Mouse (Mus musculus) hindbrain, postnatal 0 days (tissue): ENCODE measurements around the gene Slc25a47. TPM values are rescaled to one million over a fixed set of nuclear protein-coding genes. Genes with fewer than 3 reads are reported as not detected.

ENCODE experiments used
- ATAC-seq: fragments of 200-750 bp; cut with Nextera tagmentation; 2 replicates; pipeline ENCODE4 v1.8.0; 2017; ENCODE audit warnings: mild to moderate bottlenecking, moderate TSS enrichment, moderate library complexity
- DNase-seq: peaks from one replicate; pipeline ENCODE4 v3.0.0-alpha.2; 2015; ENCODE audit warnings: low spot score
- H3K27ac ChIP-seq: fragments of 300-500 bp; sonication (generic); 2 replicates; pipeline ENCODE4 v1.5.1; 2014; ENCODE audit warnings: mild to moderate bottlenecking
- H3K27me3 ChIP-seq: fragments of 300-500 bp; sonication (generic); 2 replicates; pipeline ENCODE4 v1.6.1; 2014; ENCODE audit warnings: low read length, mixed read lengths; ENCODE audit not compliant: insufficient read depth
- H3K36me3 ChIP-seq: fragments of 300-500 bp; sonication (generic); 2 replicates; pipeline ENCODE4 v1.6.1; 2014; ENCODE audit warnings: low read length, mixed read lengths; ENCODE audit not compliant: insufficient read depth
- H3K4me1 ChIP-seq: fragments of 300-500 bp; sonication (generic); 2 replicates; pipeline ENCODE4 v1.6.1; 2014; ENCODE audit warnings: antibody characterized with exemption, low read length, mixed read lengths; ENCODE audit not compliant: insufficient read depth
- H3K4me2 ChIP-seq: fragments of 300-500 bp; sonication (generic); 2 replicates; pipeline ENCODE4 v1.6.1; 2014; ENCODE audit warnings: low read depth, mild to moderate bottlenecking, low read length, moderate library complexity, mixed read lengths
- H3K4me3 ChIP-seq: fragments of 300-500 bp; sonication (generic); 2 replicates; pipeline ENCODE4 v1.5.1; 2014; ENCODE audit warnings: low read length
- H3K9ac ChIP-seq: fragments of 300-500 bp; sonication (generic); replicated peaks from 2 replicates; pipeline ENCODE4 v1.6.1; 2014; ENCODE audit warnings: mild to moderate bottlenecking, low read length, moderate library complexity, mixed read lengths
- H3K9me3 ChIP-seq: fragments of 300-500 bp; sonication (generic); 2 replicates; pipeline ENCODE4 v1.6.1; 2016; ENCODE audit warnings: low read length, mixed read lengths
- CTCF ChIP-seq: IDR thresholded peaks from 2 replicates; pipeline ENCODE4 v1.5.1; 2016; ENCODE audit warnings: antibody characterized with exemption, control low read depth, low read depth
- WGBS: fragments of 180-500 bp; shearing (Covaris S2); extraction: QIAGEN DNeasy Blood & Tissue Kit; methylation state at CpG from one replicate; pipeline ENCODE4 v1.1.7; 2014; 5-methylcytosine and 5-hydroxymethylcytosine counted together
- polyA plus RNA-seq: library from polyadenylated mRNA; unstranded; fragments of >200 nt; fragmentation: Nextera tagmentation; extraction: Ambion mirVana; gene quantifications from 2 replicates; pipeline ENCODE4 v1.2.1, GENCODE M21; 2015
- total RNA-seq: library from RNA; depleted of rRNA; stranded (reverse); fragments of >200 nt; gene quantifications from 2 replicates; pipeline ENCODE4 v1.2.3, GENCODE M21; 2014

The Slc25a47 gene
- total and polyA plus RNA-seq, 2 experiments from 2014 or later = 6.7 to 13.7 TPM

DNA sequence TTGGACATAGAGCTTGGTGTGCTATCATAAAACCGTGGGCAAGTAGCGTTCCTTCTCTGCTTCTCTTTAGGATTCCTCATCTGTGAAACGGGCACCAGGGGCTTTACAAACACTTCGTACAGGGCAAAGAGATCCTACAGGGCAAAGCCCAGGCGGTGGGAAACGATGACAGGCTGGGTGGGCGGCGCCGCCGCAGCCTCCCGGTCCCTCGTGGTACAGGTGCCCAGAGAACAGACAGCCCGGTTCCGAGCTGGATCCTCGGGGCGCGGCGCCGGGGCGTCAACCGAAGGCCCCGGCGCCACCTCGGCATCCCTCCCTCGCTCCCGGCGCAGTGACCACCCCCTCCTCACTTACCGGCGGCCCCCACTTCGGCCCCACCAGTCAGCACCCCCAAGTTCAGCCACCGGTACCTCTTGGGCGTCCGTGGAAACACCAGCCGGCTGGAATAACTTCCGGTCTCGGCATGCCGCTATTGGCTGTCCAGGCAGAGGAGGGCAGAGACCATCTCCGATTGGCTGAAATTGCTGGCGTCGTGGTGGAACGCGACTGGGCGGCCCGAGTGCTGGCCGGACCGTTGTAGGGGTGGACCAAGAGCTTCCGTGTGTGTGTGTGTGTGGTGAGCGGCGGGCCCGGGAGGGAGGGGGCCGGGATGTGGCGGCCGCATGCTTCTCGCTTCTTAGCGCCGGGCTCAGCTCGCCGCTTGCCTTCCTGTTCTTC lies 58.0 kb downstream of the Slc25a47 start, which contains the start of gene Wars:
Gene Wars, minus strand, starts transcription at position 460 of the 717 bp plus-strand sequence.
- Histone ChIP-seq H3K36me3 (no peaks in the 10 kb centered on the region; the same call in 1 of the 2 replicates), H3K27ac (peak within 1 kb of the TSS; percentile 54; the same call in 1 of the 2 replicates), H3K27me3 (no peaks in the 10 kb centered on the region), H3K4me2 (peak within 1 kb of the TSS; percentile 89), H3K9ac (peak within 1 kb of the TSS; percentile 83), H3K4me1 (peaks cover 13% of the 10 kb centered on the region), H3K9me3 (no peaks in the 10 kb centered on the region), H3K4me3 (peak within 1 kb of the TSS; percentile 93)
- WGBS = under 1% methylated on average over 56 of the region's 58 CpGs
- ATAC-seq (peak; percentile 100), DNase-seq (peak; percentile 97)
- TF ChIP-seq CTCF = no peak

DNA sequence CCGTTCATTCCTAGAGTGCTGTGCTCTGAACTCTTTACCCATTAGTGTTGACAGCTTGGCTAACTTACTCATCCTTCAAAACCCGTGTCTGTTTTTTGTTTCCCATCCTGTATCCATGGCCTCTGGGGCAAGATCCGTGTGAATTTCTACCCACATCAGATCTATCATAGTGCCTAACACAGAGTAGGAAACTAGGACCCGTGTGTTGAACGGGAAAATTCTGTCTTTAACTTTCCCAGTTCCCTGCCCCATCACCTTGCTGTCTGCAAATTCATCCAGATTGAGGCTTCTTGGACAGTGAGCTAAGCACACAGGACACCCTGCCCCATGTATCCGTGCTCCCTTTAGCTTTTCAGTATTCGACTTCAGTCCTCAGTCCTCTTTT lies 58.6 kb downstream of the Slc25a47 start:
- peak; percentile 33; the same call in 1 of the 2 replicates for ATAC-seq
- H3K4me1 ChIP-seq = peaks cover 13% of the 10 kb centered on the region
- H3K4me2 ChIP-seq = peak overlapping the region; percentile 89
- 1% methylated on average over 7 of the region's 7 CpGs for WGBS
- H3K4me3 ChIP-seq = peak overlapping the region; percentile 93
- no peak for TF ChIP-seq CTCF
- H3K36me3 ChIP-seq = no peaks in the 10 kb centered on the region; the same call in 1 of the 2 replicates
- H3K9ac ChIP-seq = peak overlapping the region; percentile 83
- no peaks in the 10 kb centered on the region for H3K9me3 ChIP-seq
- DNase-seq = no peak
- no peaks in the 10 kb centered on the region for H3K27me3 ChIP-seq
- H3K27ac ChIP-seq = peak overlapping the region; percentile 54; the same call in 1 of the 2 replicates

DNA sequence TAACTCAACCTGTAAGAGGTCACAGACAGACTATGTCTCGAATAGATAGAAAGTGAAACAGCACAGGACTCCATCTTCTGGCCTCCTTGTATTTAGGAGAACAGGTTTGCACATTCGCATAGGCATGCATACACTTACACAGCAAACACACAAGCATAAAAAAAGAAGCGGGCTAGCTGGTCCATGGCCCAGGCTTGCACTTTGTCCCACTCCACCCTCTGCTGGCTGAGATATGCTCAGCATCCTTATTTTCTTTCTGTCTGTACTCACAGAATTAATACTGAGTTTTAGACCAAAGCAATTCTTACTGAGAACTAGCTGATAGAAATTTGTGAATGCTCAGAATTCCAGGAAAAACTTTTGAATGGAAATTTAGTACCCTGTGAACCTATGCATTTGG lies 60.2 kb downstream of the Slc25a47 start:
- no peaks in the 10 kb centered on the region for H3K9me3 ChIP-seq
- H3K36me3 ChIP-seq = no peaks in the 10 kb centered on the region
- H3K27me3 ChIP-seq = no peaks in the 10 kb centered on the region
- H3K4me2 ChIP-seq = no peak overlapping the region
- no peak for ATAC-seq
- H3K27ac ChIP-seq = no peak overlapping the region
- DNase-seq = no peak
- no peak overlapping the region for H3K4me3 ChIP-seq
- H3K9ac ChIP-seq = no peak overlapping the region
- peak; percentile 48 for TF ChIP-seq CTCF
- WGBS = 70% methylated on average over 3 of the region's 3 CpGs
- peaks cover 13% of the 10 kb centered on the region for H3K4me1 ChIP-seq

DNA sequence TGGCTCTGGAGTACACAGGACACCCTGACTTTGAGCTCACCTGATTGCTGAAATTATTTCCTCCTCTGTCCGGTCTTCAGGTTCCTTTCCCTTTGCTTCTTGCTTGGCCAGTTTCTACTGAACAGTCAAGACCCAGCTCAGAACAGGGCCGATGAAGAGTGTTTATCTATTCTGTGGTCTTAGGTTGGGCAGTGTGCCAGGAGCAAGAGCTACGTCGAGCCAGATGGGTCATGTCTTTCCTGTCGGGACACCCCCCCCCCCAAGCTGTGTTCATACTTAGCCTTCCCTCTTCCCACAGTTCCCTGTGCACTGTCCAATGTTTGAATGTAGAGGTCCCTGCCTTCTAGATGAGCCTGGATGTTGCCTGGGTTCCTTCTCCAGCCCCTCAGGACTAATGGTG lies 65.5 kb downstream of the Slc25a47 start:
- Histone ChIP-seq H3K9ac (no peak overlapping the region), H3K36me3 (no peaks in the 10 kb centered on the region), H3K27me3 (no peaks in the 10 kb centered on the region), H3K4me1 (peaks cover 9% of the 10 kb centered on the region; the same call in 1 of the 2 replicates), H3K4me2 (no peak overlapping the region), H3K4me3 (no peak overlapping the region), H3K9me3 (no peaks in the 10 kb centered on the region), H3K27ac (no peak overlapping the region)
- 58% methylated on average over 5 of the region's 5 CpGs for WGBS
- no peak for DNase-seq
- TF ChIP-seq CTCF = no peak
- ATAC-seq = no peak

DNA sequence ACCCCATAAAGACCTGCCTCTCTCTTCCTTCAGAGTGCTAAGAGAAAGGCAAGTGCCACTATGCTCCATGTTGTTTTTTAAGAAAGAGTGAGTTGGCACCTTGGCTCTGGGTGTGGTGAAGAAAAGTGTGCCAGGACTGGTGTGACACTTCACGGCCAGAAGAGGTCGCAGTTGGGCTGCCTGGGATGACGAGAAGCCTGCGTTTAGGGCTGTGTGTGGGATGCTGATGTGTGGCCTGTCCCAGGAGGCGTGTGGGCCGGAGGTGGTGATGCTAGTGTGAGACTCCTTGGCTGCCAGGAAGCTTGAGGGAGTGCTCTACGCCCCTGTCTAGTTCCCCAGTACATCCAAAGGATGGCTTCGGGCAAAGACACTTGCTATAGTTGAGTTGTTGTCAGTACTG lies 67.1 kb downstream of the Slc25a47 start:
- no peaks in the 10 kb centered on the region for H3K36me3 ChIP-seq
- peak; percentile 38; the same call in 1 of the 2 replicates for ATAC-seq
- no peak overlapping the region for H3K4me2 ChIP-seq
- H3K9ac ChIP-seq = no peak overlapping the region
- H3K4me3 ChIP-seq = no peak overlapping the region
- DNase-seq = peak; percentile 74
- peak; percentile 92 for TF ChIP-seq CTCF
- H3K4me1 ChIP-seq = peaks cover 9% of the 10 kb centered on the region; the same call in 1 of the 2 replicates
- no peak overlapping the region for H3K27ac ChIP-seq
- H3K9me3 ChIP-seq = no peaks in the 10 kb centered on the region
- no peaks in the 10 kb centered on the region for H3K27me3 ChIP-seq
- 17% methylated on average over 8 of the region's 8 CpGs for WGBS

DNA sequence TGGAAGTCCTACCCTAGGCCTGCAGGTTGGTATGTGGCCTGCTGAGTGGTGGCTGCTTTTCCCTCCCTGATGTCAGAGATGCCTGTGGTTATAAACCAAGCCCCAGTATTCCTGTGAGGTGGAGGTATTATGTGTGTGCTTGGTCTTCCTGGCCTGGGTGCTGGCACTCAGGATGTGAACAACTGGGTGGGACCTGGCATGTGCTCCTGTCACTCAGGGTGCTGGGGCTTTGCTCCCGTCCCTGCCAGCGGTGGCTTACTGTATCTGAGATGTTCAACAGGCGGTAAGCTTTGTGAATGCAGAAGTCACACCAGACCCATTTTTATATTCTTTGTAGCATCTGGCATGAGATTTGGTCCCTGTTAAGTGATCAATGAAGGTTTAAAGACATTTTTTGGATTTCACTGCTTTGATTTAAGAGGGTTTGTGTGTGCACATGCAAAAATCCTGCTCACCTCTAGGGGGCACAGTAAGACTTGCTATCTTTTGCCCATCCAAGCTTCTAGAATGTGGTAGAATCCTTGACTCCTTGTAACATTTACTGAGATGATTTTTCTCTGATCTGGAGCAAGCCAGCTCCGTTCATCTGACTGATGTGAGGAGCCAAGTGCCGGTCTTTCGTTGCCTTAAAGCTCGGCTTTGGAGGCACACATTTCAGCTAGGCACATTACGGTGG lies 67.9 kb downstream of the Slc25a47 start:
- Histone ChIP-seq H3K36me3 (no peaks in the 10 kb centered on the region), H3K27ac (no peak overlapping the region), H3K4me3 (no peak overlapping the region), H3K9ac (no peak overlapping the region), H3K4me2 (0 out of 2 replicates have a peak overlapping the region, but pooled peaks have one; percentile 5), H3K4me1 (peaks cover 9% of the 10 kb centered on the region; the same call in 1 of the 2 replicates), H3K9me3 (no peaks in the 10 kb centered on the region), H3K27me3 (no peaks in the 10 kb centered on the region)
- 54% methylated on average over 8 of the region's 8 CpGs for WGBS
- ATAC-seq (peak; percentile 64; the same call in 1 of the 2 replicates), DNase-seq (peak; percentile 91)
- TF ChIP-seq CTCF = peak; percentile 89
